Mouse (Mus musculus) MEL (cell line): ENCODE measurements at regions not wholly inside any gene's neighbourhood (a gene's known extent, or its start where the extent isn't known, plus 50 kb on each side); places are given as distances from the start of the nearest gene placed in this dataset.

Source experiments
- DNase-seq: peaks from one replicate; pipeline ENCODE4 v3.0.0; 2011; ENCODE audit warnings: low read depth, low spot score
- H3K27ac ChIP-seq: 2 replicates; pipeline ENCODE4 v1.5.1; 2012; ENCODE audit warnings: low read depth, mild to moderate bottlenecking, control low read depth, low read length, moderate library complexity; ENCODE audit not compliant: control insufficient read depth
- H3K27me3 ChIP-seq, 2 experiments: fragments of 150-350 bp in 1 of 2; sonication (generic) in 1 of 2; 2 replicates each; pipeline ENCODE4 v1.6.1; 2012; ENCODE audit warnings: low read length in 2 of 2, mild to moderate bottlenecking in 2 of 2, improper control_type of control experiment in 1 of 2, moderate library complexity in 1 of 2; ENCODE audit not compliant: insufficient read depth in 2 of 2, control insufficient read depth in 1 of 2
- H3K36me3 ChIP-seq, 2 experiments: 2 replicates each; pipeline ENCODE4 v1.6.1; 2012 to 2014; ENCODE audit warnings: low read length in 2 of 2, improper control_type of control experiment in 1 of 2, inconsistent platforms in 1 of 2, mild to moderate bottlenecking in 1 of 2; ENCODE audit not compliant: insufficient read depth in 2 of 2, control insufficient read depth in 1 of 2
- H3K4me1 ChIP-seq, 2 experiments: fragments of 150-350 bp in 1 of 2; sonication (generic) in 1 of 2; 2 replicates each; pipeline ENCODE4 v1.6.1; 2012; ENCODE audit warnings: low read length in 2 of 2, improper control_type of control experiment in 1 of 2, mild to moderate bottlenecking in 1 of 2; ENCODE audit not compliant: insufficient read depth in 2 of 2, control insufficient read depth in 1 of 2
- H3K4me3 ChIP-seq, 2 experiments: fragments of 150-350 bp in 1 of 2; sonication (generic) in 1 of 2; 2 replicates each; pipeline ENCODE4 v1.5.1; 2012; ENCODE audit warnings: low read depth in 2 of 2, low read length in 2 of 2, mild to moderate bottlenecking in 2 of 2, moderate library complexity in 2 of 2, control low read depth in 1 of 2, improper control_type of control experiment in 1 of 2; ENCODE audit not compliant: control insufficient read depth in 1 of 2, insufficient read depth in 1 of 2
- H3K79me2 ChIP-seq: 2 replicates; pipeline ENCODE4 v1.6.1; 2012; ENCODE audit warnings: mild to moderate bottlenecking, low read length, moderate library complexity; ENCODE audit not compliant: control insufficient read depth, poor library complexity, insufficient read depth
- H3K9ac ChIP-seq: 2 replicates; pipeline ENCODE4 v1.6.1; 2012; ENCODE audit warnings: low read depth, mild to moderate bottlenecking, control low read depth, low read length, moderate library complexity; ENCODE audit not compliant: control insufficient read depth, poor library complexity, severe bottlenecking
- H3K9me3 ChIP-seq: fragments of 150-350 bp; sonication (generic); replicated peaks from 2 replicates; pipeline ENCODE4 v1.6.1; 2012; ENCODE audit warnings: mild to moderate bottlenecking, low read length, improper control_type of control experiment, moderate library complexity; ENCODE audit not compliant: insufficient read depth
- CTCF ChIP-seq, 3 experiments: IDR thresholded peaks in 2 of 3; conservative IDR thresholded peaks in 1 of 3; 2 replicates each; pipeline ENCODE4 v1.5.1; 2011 to 2012; ENCODE audit warnings: low read length in 3 of 3, low read depth in 2 of 3, mild to moderate bottlenecking in 2 of 3, improper control_type of control experiment in 1 of 3, inconsistent platforms in 1 of 3, mixed read lengths in 1 of 3, moderate library complexity in 1 of 3; ENCODE audit not compliant: control insufficient read depth in 1 of 3, insufficient read depth in 1 of 3, poor library complexity in 1 of 3, severe bottlenecking in 1 of 3
- ELF1 ChIP-seq: IDR thresholded peaks from 2 replicates; pipeline ENCODE4 v1.6.1; 2014; ENCODE audit warnings: low read depth, mild to moderate bottlenecking, inconsistent platforms, low read length, improper control_type of control experiment, moderate library complexity
- EP300 ChIP-seq, 2 experiments: IDR thresholded peaks; 2 replicates each; pipeline ENCODE4 v1.6.1; 2011; ENCODE audit warnings: improper control_type of control experiment in 2 of 2, low read length in 2 of 2, low read depth in 1 of 2, mild to moderate bottlenecking in 1 of 2
- ETS1 ChIP-seq: IDR thresholded peaks from 2 replicates; pipeline ENCODE4 v1.6.1; 2012; ENCODE audit warnings: low read depth, mild to moderate bottlenecking, inconsistent platforms, low read length, improper control_type of control experiment, moderate library complexity
- GABPA ChIP-seq: IDR thresholded peaks from 2 replicates; pipeline ENCODE4 v1.6.1; 2012; ENCODE audit warnings: low read depth, mild to moderate bottlenecking, inconsistent platforms, low read length, improper control_type of control experiment, moderate library complexity
- HCFC1 ChIP-seq: IDR thresholded peaks from 2 replicates; pipeline ENCODE4 v1.6.1; 2012; ENCODE audit warnings: low read depth, mild to moderate bottlenecking, inconsistent platforms, low read length, improper control_type of control experiment, moderate library complexity
- MAFK ChIP-seq: IDR thresholded peaks from 2 replicates; pipeline ENCODE4 v1.6.1; 2011; ENCODE audit warnings: low read depth, mild to moderate bottlenecking, low read length, improper control_type of control experiment, borderline replicate concordance
- MAZ ChIP-seq: IDR thresholded peaks from 2 replicates; pipeline ENCODE4 v1.6.1; 2012; ENCODE audit warnings: low read depth, mild to moderate bottlenecking, inconsistent platforms, low read length, improper control_type of control experiment
- MYC ChIP-seq: IDR thresholded peaks from 2 replicates; pipeline ENCODE4 v1.6.1; 2011; ENCODE audit warnings: low read depth, mild to moderate bottlenecking, low read length, improper control_type of control experiment, moderate library complexity
- NRF1 ChIP-seq: IDR thresholded peaks from 2 replicates; pipeline ENCODE4 v1.6.1; 2014; ENCODE audit warnings: low read depth, mild to moderate bottlenecking, inconsistent platforms, low read length, improper control_type of control experiment, moderate library complexity; ENCODE audit not compliant: poor library complexity, insufficient read depth, severe bottlenecking
- POLR2AphosphoS5 ChIP-seq: IDR thresholded peaks from 2 replicates; pipeline ENCODE4 v1.6.1; 2012; ENCODE audit warnings: low read depth, borderline replicate concordance, mild to moderate bottlenecking, inconsistent platforms, low read length, moderate library complexity, mixed read lengths
- RAD21 ChIP-seq: IDR thresholded peaks from 2 replicates; pipeline ENCODE4 v1.6.1; 2011; ENCODE audit warnings: mild to moderate bottlenecking, low read depth, low read length, improper control_type of control experiment
- TBP ChIP-seq: IDR thresholded peaks from 2 replicates; pipeline ENCODE4 v1.8.0; 2011; ENCODE audit warnings: low read depth, low read length, improper control_type of control experiment
- TCF12 ChIP-seq: IDR thresholded peaks from 2 replicates; pipeline ENCODE4 v1.6.1; 2014; ENCODE audit warnings: low read depth, mild to moderate bottlenecking, inconsistent platforms, low read length, improper control_type of control experiment, moderate library complexity
- USF1 ChIP-seq: IDR thresholded peaks from 2 replicates; pipeline ENCODE4 v1.6.1; 2014; ENCODE audit warnings: low read depth, mild to moderate bottlenecking, inconsistent platforms, low read length, improper control_type of control experiment, moderate library complexity
- USF2 ChIP-seq, 2 experiments: IDR thresholded peaks; 2 replicates each; pipeline ENCODE4 v1.6.1; 2011 to 2012; ENCODE audit warnings: improper control_type of control experiment in 2 of 2, low read length in 2 of 2, borderline replicate concordance in 1 of 2, inconsistent platforms in 1 of 2, low read depth in 1 of 2, mild to moderate bottlenecking in 1 of 2; ENCODE audit not compliant: insufficient read depth in 1 of 2
- ZKSCAN1 ChIP-seq: IDR thresholded peaks from 2 replicates; pipeline ENCODE4 v1.6.1; 2012; ENCODE audit warnings: low read depth, mild to moderate bottlenecking, inconsistent platforms, low read length, improper control_type of control experiment, moderate library complexity
- ZNF384 ChIP-seq: IDR thresholded peaks from 2 replicates; pipeline ENCODE4 v1.6.1; 2012; ENCODE audit warnings: low read depth, mild to moderate bottlenecking, inconsistent platforms, low read length, improper control_type of control experiment

GRCm38 (mm10) chr11:63704995-63705580 is 217.0 kb downstream of the Hs3st3b1 start:
- no peak for DNase-seq
- no peaks in the 10 kb centered on the region for H3K4me1 ChIP-seq
- H3K79me2 ChIP-seq = no peaks in the 10 kb centered on the region
- H3K27me3 ChIP-seq = no peaks in the 10 kb centered on the region
- no peak overlapping the region for H3K9ac ChIP-seq
- no peak overlapping the region for H3K4me3 ChIP-seq
- no peak overlapping the region for H3K27ac ChIP-seq
- TF ChIP-seq RAD21 (no peak), NRF1 (no peak), ZNF384 (no peak), HCFC1 (no peak), EP300 (IDR thresholded peaks at IDR 0.05; ENCODE audit: low read depth in 1 of 2, low read length in 2 of 2) (no peak), CTCF (IDR thresholded peaks at IDR 0.05 in 2 of 3, conservative IDR thresholded peaks at IDR 0.05 in 1 of 3; ENCODE audit: control insufficient read depth in 1 of 3, insufficient read depth in 1 of 3, low read depth in 2 of 3, low read length in 3 of 3, poor library complexity in 1 of 3, severe bottlenecking in 1 of 3) (no peak), TCF12 (no peak), MYC (no peak), MAFK (no peak)
- H3K9me3 ChIP-seq = no peaks in the 10 kb centered on the region
- no peaks in the 10 kb centered on the region for H3K36me3 ChIP-seq

- H3K27ac ChIP-seq = no peak overlapping the region
- no peaks in the 10 kb centered on the region for H3K36me3 ChIP-seq
- no peaks in the 10 kb centered on the region for H3K79me2 ChIP-seq
- no peaks in the 10 kb centered on the region for H3K9me3 ChIP-seq
- no peak overlapping the region for H3K4me3 ChIP-seq
- TF ChIP-seq TBP (no peak), USF2 (IDR thresholded peaks at IDR 0.05; ENCODE audit: borderline replicate concordance in 1 of 2, insufficient read depth in 1 of 2, low read depth in 1 of 2, low read length in 2 of 2) (no peak), MAZ (no peak), ELF1 (no peak), ETS1 (no peak), GABPA (no peak), USF1 (no peak), ZKSCAN1 (no peak), RAD21 (no peak), POLR2AphosphoS5 (no peak)
- no peaks in the 10 kb centered on the region for H3K4me1 ChIP-seq
- no peaks in the 10 kb centered on the region for H3K27me3 ChIP-seq
- DNase-seq = no peak
- H3K9ac ChIP-seq = no peak overlapping the region
Measured at GRCm38 (mm10) chr11:63706057-63706456, 216.0 kb downstream of the Hs3st3b1 start.
